Mouse (Mus musculus) limb, embryonic 12.5 days (tissue): ENCODE results near the gene Gm20917. TPM values are rescaled to one million over a fixed set of nuclear protein-coding genes. Genes with fewer than 3 reads are reported as not detected.
"Not testable (repeated sequence)": the region's sequence is repeated elsewhere in the genome, so short reads cannot be mapped to it uniquely, and the experiment has no call there.

Experiments
- ATAC-seq: fragments of 200-750 bp; cut with Nextera tagmentation; 2 replicates; pipeline ENCODE4 v1.8.0; 2017; ENCODE audit warnings: low read depth, moderate TSS enrichment; ENCODE audit not compliant: insufficient number of reproducible peaks, insufficient read depth, low FRiP score, low TSS enrichment
- H3K27ac ChIP-seq: fragments of 300-500 bp; sonication (generic); 2 replicates; pipeline ENCODE4 v1.5.1; 2016; ENCODE audit warnings: mild to moderate bottlenecking, moderate library complexity
- H3K27me3 ChIP-seq: fragments of 300-500 bp; sonication (generic); 2 replicates; pipeline ENCODE4 v1.6.1; 2016; ENCODE audit warnings: mild to moderate bottlenecking, moderate library complexity
- H3K36me3 ChIP-seq: fragments of 300-500 bp; sonication (generic); 2 replicates; pipeline ENCODE4 v1.6.1; 2016; ENCODE audit warnings: mild to moderate bottlenecking, moderate library complexity
- H3K4me1 ChIP-seq: fragments of 300-500 bp; sonication (generic); replicated peaks from 2 replicates; pipeline ENCODE4 v1.6.1; 2016
- H3K4me2 ChIP-seq: fragments of 300-500 bp; sonication (generic); 2 replicates; pipeline ENCODE4 v1.6.1; 2016; ENCODE audit warnings: mild to moderate bottlenecking, moderate library complexity
- H3K4me3 ChIP-seq: fragments of 300-500 bp; sonication (generic); replicated peaks from 2 replicates; pipeline ENCODE4 v1.5.1; 2016; ENCODE audit warnings: mild to moderate bottlenecking
- H3K9ac ChIP-seq: fragments of 300-500 bp; sonication (generic); replicated peaks from 2 replicates; pipeline ENCODE4 v1.6.1; 2016; ENCODE audit warnings: mild to moderate bottlenecking, moderate library complexity
- H3K9me3 ChIP-seq: fragments of 300-500 bp; sonication (generic); 2 replicates; pipeline ENCODE4 v1.6.1; 2016; ENCODE audit warnings: mild to moderate bottlenecking, moderate library complexity
- WGBS: fragments of 180-500 bp; shearing (Covaris S2); methylation state at CpG from one replicate; pipeline ENCODE4 v1.1.7; 2016; 5-methylcytosine and 5-hydroxymethylcytosine counted together
- polyA plus RNA-seq: library from polyadenylated mRNA; unstranded; fragments of >200 nt; fragmentation: Nextera tagmentation; extraction: Ambion mirVana; gene quantifications from 2 replicates; pipeline ENCODE4 v1.2.1, GENCODE M21; 2016

Gm20917 gene
- polyA plus RNA-seq: not detected in 2 replicates

GRCm38 (mm10) chrY:79151022-79151421, at the start of gene Gm20917:
Gene Gm20917, minus strand, starts transcription at chrY:79151122.
- not testable (repeated sequence) for H3K36me3 ChIP-seq, H3K4me3 ChIP-seq, H3K4me2 ChIP-seq, H3K9ac ChIP-seq, H3K9me3 ChIP-seq, ATAC-seq, H3K4me1 ChIP-seq, H3K27me3 ChIP-seq, H3K27ac ChIP-seq
- no CpG with 5 or more reads among the region's 4 CpGs for WGBS

Other genes starting within 250 kb of the Gm20917 start
- gene Gm20916, start 168.4 kb upstream of the Gm20917 start, polyA plus RNA-seq: not detected in 2 replicates